Mouse (Mus musculus): Measurements from ENCODE around the gene Tpi1.

DNA sequence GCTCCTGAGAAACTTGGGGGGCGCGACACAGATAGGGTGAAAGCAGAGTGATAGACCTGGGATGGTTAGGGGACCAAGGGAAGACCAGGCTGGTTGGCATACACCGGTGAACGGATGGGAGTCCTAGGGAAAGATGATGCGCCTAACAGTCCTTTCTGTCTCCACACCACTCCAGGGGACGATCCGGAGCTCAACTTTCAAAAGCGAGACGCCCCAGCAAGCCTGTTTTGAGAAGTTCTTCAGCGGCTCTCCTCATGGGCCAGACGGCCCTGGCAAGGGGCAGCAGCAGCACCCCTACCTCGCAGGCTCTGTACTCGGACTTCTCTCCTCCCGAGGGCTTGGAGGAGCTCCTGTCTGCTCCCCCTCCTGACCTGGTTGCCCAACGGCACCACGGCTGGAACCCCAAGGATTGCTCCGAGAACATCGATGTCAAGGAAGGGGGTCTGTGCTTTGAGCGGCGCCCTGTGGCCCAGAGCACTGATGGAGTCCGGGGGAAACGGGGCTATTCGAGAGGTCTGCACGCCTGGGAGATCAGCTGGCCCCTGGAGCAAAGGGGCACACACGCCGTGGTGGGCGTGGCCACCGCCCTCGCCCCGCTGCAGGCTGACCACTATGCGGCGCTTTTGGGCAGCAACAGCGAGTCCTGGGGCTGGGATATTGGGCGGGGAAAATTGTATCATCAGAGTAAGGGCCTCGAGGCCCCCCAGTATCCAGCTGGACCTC is 4.9 kb downstream of the Tpi1 start:
- TF ChIP-seq CTCF (IDR thresholded peaks at IDR 0.05; ENCODE audit: low read depth) (peak; percentile 94), EP300 (IDR thresholded peaks at IDR 0.05; ENCODE audit: low read depth) (no peak)
